Mouse (Mus musculus) T-helper 17 cell (primary cell): Measurements from ENCODE around the gene Vmn1r3.

Experiments
- in situ Hi-C, 2 experiments: fragments of 300-600 bp; cut with MboI, MseI; formaldehyde crosslinking; loops; 1 replicate in 1 of 2; 2 replicates in 1 of 2; pipeline ENCODE4 v1.15.1; 2025; ENCODE audit warnings: high pct_unique_total_duplicates in 2 of 2

The Vmn1r3 gene

DNA sequence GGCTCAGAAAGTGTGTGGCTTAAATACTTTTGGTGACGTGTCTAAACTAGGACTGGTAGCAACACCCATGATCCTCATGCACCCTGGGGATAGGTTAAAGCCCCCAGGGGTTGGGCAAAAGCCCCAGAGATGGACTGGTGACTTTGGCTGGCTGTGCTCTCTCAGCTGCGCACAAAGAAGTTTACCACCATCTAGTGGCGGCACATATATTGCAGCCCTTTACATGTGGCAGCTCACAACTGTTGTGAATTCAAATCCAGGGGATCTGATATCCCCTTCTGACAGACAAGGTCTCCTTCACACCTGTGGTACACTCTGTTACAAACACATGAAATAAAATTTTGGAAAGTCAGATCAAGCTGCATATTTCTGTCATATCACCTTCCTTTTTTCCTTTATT, 37.2 kb downstream of the Vmn1r3 start:
- in situ Hi-C loops, result loop anchor here in 1 of 2 experiments (10.0 kb wide), 1 partner anchor 63 kb away; no protein-coding TSS in a partner anchor
